Comparison of ENCODE assay signal across 22 mouse cellular contexts in genomic region chr5:35493770-35494169, GRCm38 (mm10). TPM values are rescaled to one million over a fixed set of nuclear protein-coding genes. Genes with fewer than 3 reads are reported as not detected.
DNase-seq lines count a peak whose midpoint lies in the region; ATAC-seq and TF ChIP-seq lines count a peak whose summit lies in the region.
"Had no signal": no experiment of that assay in that cellular context is flagged by ENCODE, and none has a peak within 500 bp of the region (broad histone marks: within the 10 kb centered on the region; RNA-seq: fewer than 3 reads in every experiment).

No protein-coding gene starts in this region.

- H3K27me3 ChIP-seq in limb, embryonic 11.5 days (ENCODE audit: control insufficient read depth, insufficient read depth, low read length) = 0 out of 2 replicates have a peak, but pooled peaks cover 4% of the 10 kb centered on the region
- peaks cover 87% of the 10 kb centered on the region for H3K27me3 ChIP-seq in limb, embryonic 10.5 days (ENCODE audit: low read depth, poor library complexity, severe bottlenecking)
- H3K27me3 ChIP-seq in midbrain, embryonic 15.5 days (replicated peaks) = no peaks in the 10 kb centered on the region
- H3K27me3 ChIP-seq in cerebellum, adult 2 months (ENCODE audit: control insufficient read depth, insufficient read depth, low read length) = no peaks in the 10 kb centered on the region
- H3K27me3 ChIP-seq: forebrain, embryonic 13.5 days; forebrain, embryonic 15.5 days had no signal

- peak; percentile 42 for DNase-seq in limb, embryonic 11.5 days (ENCODE audit: low spot score)
- DNase-seq in limb, embryonic 10.5 days (ENCODE audit: low spot score) = no peak
- DNase-seq in embryo, embryonic 11 days = peak; percentile 40
- DNase-seq in hindlimb bud, embryonic 11.5 days (ENCODE audit: extremely low spot score, low read depth, low spot score) = peak; percentile 60
- DNase-seq in mesoderm, embryonic 11.5 days (ENCODE audit: low read depth, low spot score) = peak; percentile 67
- no peak for DNase-seq in cerebellum, adult 2 months
- DNase-seq in T-cell, adult 2 months (ENCODE audit: low spot score) = no peak
- DNase-seq: adrenal gland, adult 8-10 months; adrenal gland, postnatal 14 days; adrenal gland, postnatal 36 days; cerebellum, adult 11 months; cerebellum, adult 18-20 months; cerebellum, adult 9-10 months; cerebellum, postnatal 10 days; cerebellum, postnatal 25 days; forebrain, postnatal 0 days had no signal

- H3K4me2 ChIP-seq in limb, embryonic 11.5 days (ENCODE audit: low read depth, severe bottlenecking) = no peak overlapping the region
- H3K4me2 ChIP-seq in midbrain, embryonic 15.5 days = no peak overlapping the region
- H3K4me2 ChIP-seq: embryonic facial prominence, embryonic 12.5 days; forebrain, embryonic 13.5 days; forebrain, embryonic 15.5 days had no signal

- H3K9ac ChIP-seq in limb, embryonic 11.5 days (ENCODE audit: low read length) = no peak overlapping the region
- H3K9ac ChIP-seq in midbrain, embryonic 15.5 days = no peak overlapping the region
- H3K9ac ChIP-seq: embryonic facial prominence, embryonic 12.5 days; forebrain, embryonic 13.5 days; forebrain, embryonic 15.5 days; forebrain, postnatal 0 days had no signal

- ATAC-seq in limb, embryonic 11.5 days (ENCODE audit: insufficient number of reproducible peaks, low FRiP score, low TSS enrichment, low read depth) = no peak
- no peak for ATAC-seq in midbrain, embryonic 15.5 days (replicated peaks)
- ATAC-seq: activated CD4-positive, CD25-positive, alpha-beta regulatory T cell, adult 4 months; forebrain, embryonic 13.5 days; forebrain, embryonic 15.5 days; forebrain, postnatal 0 days had no signal

- no peaks in the 10 kb centered on the region for H3K9me3 ChIP-seq in limb, embryonic 11.5 days (ENCODE audit: control insufficient read depth, low read length)
- no peaks in the 10 kb centered on the region for H3K9me3 ChIP-seq in limb, embryonic 10.5 days (replicated peaks)
- H3K9me3 ChIP-seq in midbrain, embryonic 15.5 days = no peaks in the 10 kb centered on the region
- H3K9me3 ChIP-seq: embryonic facial prominence, embryonic 10.5 days; embryonic facial prominence, embryonic 12.5 days; forebrain, embryonic 13.5 days; forebrain, embryonic 15.5 days had no signal

- TF ChIP-seq CTCF in cerebellum, adult 2 months (IDR thresholded peaks at IDR 0.05; ENCODE audit: borderline replicate concordance, insufficient read depth, low read depth, low read length) = no peak

- H3K36me3 ChIP-seq in limb, embryonic 11.5 days (ENCODE audit: control insufficient read depth, insufficient read depth, low read length) = no peaks in the 10 kb centered on the region
- H3K36me3 ChIP-seq in limb, embryonic 10.5 days = no peaks in the 10 kb centered on the region
- H3K36me3 ChIP-seq in midbrain, embryonic 15.5 days (replicated peaks) = no peaks in the 10 kb centered on the region
- H3K36me3 ChIP-seq: embryonic facial prominence, embryonic 10.5 days; embryonic facial prominence, embryonic 12.5 days; forebrain, embryonic 15.5 days had no signal

- WGBS in limb, embryonic 11.5 days = 17% methylated on average over 12 of the region's 12 CpGs
- WGBS in limb, embryonic 10.5 days = 34% methylated on average over 12 of the region's 12 CpGs
- WGBS in midbrain, embryonic 15.5 days = 88% methylated on average over 12 of the region's 12 CpGs
- 95% methylated on average over 12 of the region's 12 CpGs for WGBS in cerebellum, adult 2 months

- TF ChIP-seq POLR2A in cerebellum, adult 2 months (IDR thresholded peaks at IDR 0.05; ENCODE audit: borderline replicate concordance, insufficient read depth, low read length) = no peak

- peaks cover 35% of the 10 kb centered on the region for H3K4me1 ChIP-seq in limb, embryonic 11.5 days (ENCODE audit: control insufficient read depth, insufficient read depth, low read length)
- peaks cover 58% of the 10 kb centered on the region for H3K4me1 ChIP-seq in limb, embryonic 10.5 days
- no peaks in the 10 kb centered on the region for H3K4me1 ChIP-seq in midbrain, embryonic 15.5 days
- no peaks in the 10 kb centered on the region for H3K4me1 ChIP-seq in cerebellum, adult 2 months (ENCODE audit: control insufficient read depth, insufficient read depth, low read length)
- H3K4me1 ChIP-seq: forebrain, embryonic 13.5 days; forebrain, embryonic 15.5 days had no signal

- H3K4me3 ChIP-seq in limb, embryonic 11.5 days (ENCODE audit: low read depth, low read length) = no peak overlapping the region
- no peak overlapping the region for H3K4me3 ChIP-seq in limb, embryonic 10.5 days
- H3K4me3 ChIP-seq in midbrain, embryonic 15.5 days = no peak overlapping the region
- no peak overlapping the region for H3K4me3 ChIP-seq in cerebellum, adult 2 months (replicated peaks; ENCODE audit: insufficient read depth, low read depth, low read length)
- H3K4me3 ChIP-seq: embryonic facial prominence, embryonic 10.5 days; embryonic facial prominence, embryonic 12.5 days; forebrain, embryonic 13.5 days; forebrain, embryonic 15.5 days had no signal

- H3K27ac ChIP-seq in limb, embryonic 11.5 days (replicated peaks; ENCODE audit: low read depth, low read length) = no peak overlapping the region
- H3K27ac ChIP-seq in limb, embryonic 10.5 days = no peak overlapping the region
- H3K27ac ChIP-seq in midbrain, embryonic 15.5 days = no peak overlapping the region
- no peak overlapping the region for H3K27ac ChIP-seq in cerebellum, adult 2 months (ENCODE audit: insufficient read depth, low read length)
- H3K27ac ChIP-seq: embryonic facial prominence, embryonic 10.5 days; embryonic facial prominence, embryonic 12.5 days; forebrain, embryonic 13.5 days; forebrain, embryonic 15.5 days had no signal

RNA-seq across cellular contexts. Expression of gene Cpz, which starts 31.7 kb away (rescaled TPM):
- 2.2 and 3.7 TPM in 2 replicates for polyA plus RNA-seq in limb, embryonic 11.5 days (2014; fragmentation: Nextera tagmentation; extraction: Ambion mirVana)
- 4.2 and 8.0 TPM in 2 replicates for polyA plus RNA-seq in limb, embryonic 10.5 days (2016; fragmentation: Nextera tagmentation; extraction: Ambion mirVana)
- polyA plus RNA-seq in midbrain, embryonic 15.5 days (2015; fragmentation: Nextera tagmentation; extraction: Ambion mirVana) = 1.8 and 2.2 TPM in 2 replicates
- 0.36 and 0.57 TPM in 2 replicates for polyA plus RNA-seq in cerebellum, adult 2 months (2012; rRNA removed)
- polyA plus RNA-seq: activated CD4-positive, CD25-positive, alpha-beta regulatory T cell, adult 4 months had no signal

Comparison
In these comparisons a context has a peak if more than half of its experiments do, and no peak if none do; other contexts are left out.
1. DNase-seq: peak in limb, embryonic 11.5 days (single experiment), embryo, embryonic 11 days (single experiment), hindlimb bud, embryonic 11.5 days (single experiment) and mesoderm, embryonic 11.5 days (single experiment); none in limb, embryonic 10.5 days (single experiment), cerebellum, adult 2 months (0 of 2) and T-cell, adult 2 months (single experiment).